Mouse (Mus musculus) hindbrain, embryonic 12.5 days (tissue): ENCODE data around the gene Sox6. TPM values are rescaled to one million over a fixed set of nuclear protein-coding genes. Genes with fewer than 3 reads are reported as not detected.

Source experiments
- ATAC-seq: fragments of 200-750 bp; cut with Nextera tagmentation; 2 replicates; pipeline ENCODE4 v1.8.0; 2017; ENCODE audit warnings: moderate TSS enrichment; ENCODE audit not compliant: low FRiP score
- H3K27ac ChIP-seq: fragments of 300-500 bp; sonication (generic); 2 replicates; pipeline ENCODE4 v1.5.1; 2016; ENCODE audit warnings: mild to moderate bottlenecking
- H3K27me3 ChIP-seq: fragments of 300-500 bp; sonication (generic); 2 replicates; pipeline ENCODE4 v1.6.1; 2016; ENCODE audit warnings: mild to moderate bottlenecking
- H3K36me3 ChIP-seq: fragments of 300-500 bp; sonication (generic); 2 replicates; pipeline ENCODE4 v1.6.1; 2016; ENCODE audit warnings: mild to moderate bottlenecking
- H3K4me1 ChIP-seq: fragments of 300-500 bp; sonication (generic); 2 replicates; pipeline ENCODE4 v1.6.1; 2016
- H3K4me2 ChIP-seq: fragments of 300-500 bp; sonication (generic); replicated peaks from 2 replicates; pipeline ENCODE4 v1.6.1; 2016; ENCODE audit warnings: mild to moderate bottlenecking
- H3K4me3 ChIP-seq: fragments of 300-500 bp; sonication (generic); 2 replicates; pipeline ENCODE4 v1.5.1; 2016; ENCODE audit warnings: mild to moderate bottlenecking
- H3K9ac ChIP-seq: fragments of 300-500 bp; sonication (generic); 2 replicates; pipeline ENCODE4 v1.6.1; 2016; ENCODE audit warnings: mild to moderate bottlenecking, moderate library complexity
- H3K9me3 ChIP-seq: fragments of 300-500 bp; sonication (generic); replicated peaks from 2 replicates; pipeline ENCODE4 v1.6.1; 2016; ENCODE audit warnings: mild to moderate bottlenecking
- WGBS: fragments of 180-500 bp; shearing (Covaris S2); methylation state at CpG from one replicate; pipeline ENCODE4 v1.1.7; 2016; 5-methylcytosine and 5-hydroxymethylcytosine counted together
- polyA plus RNA-seq: library from polyadenylated mRNA; unstranded; fragments of >200 nt; fragmentation: Nextera tagmentation; extraction: Ambion mirVana; gene quantifications from 2 replicates; pipeline ENCODE4 v1.2.1, GENCODE M21; 2016

The Sox6 gene
- polyA plus RNA-seq, 1 experiment from 2014 or later = 55.3 TPM

DNA sequence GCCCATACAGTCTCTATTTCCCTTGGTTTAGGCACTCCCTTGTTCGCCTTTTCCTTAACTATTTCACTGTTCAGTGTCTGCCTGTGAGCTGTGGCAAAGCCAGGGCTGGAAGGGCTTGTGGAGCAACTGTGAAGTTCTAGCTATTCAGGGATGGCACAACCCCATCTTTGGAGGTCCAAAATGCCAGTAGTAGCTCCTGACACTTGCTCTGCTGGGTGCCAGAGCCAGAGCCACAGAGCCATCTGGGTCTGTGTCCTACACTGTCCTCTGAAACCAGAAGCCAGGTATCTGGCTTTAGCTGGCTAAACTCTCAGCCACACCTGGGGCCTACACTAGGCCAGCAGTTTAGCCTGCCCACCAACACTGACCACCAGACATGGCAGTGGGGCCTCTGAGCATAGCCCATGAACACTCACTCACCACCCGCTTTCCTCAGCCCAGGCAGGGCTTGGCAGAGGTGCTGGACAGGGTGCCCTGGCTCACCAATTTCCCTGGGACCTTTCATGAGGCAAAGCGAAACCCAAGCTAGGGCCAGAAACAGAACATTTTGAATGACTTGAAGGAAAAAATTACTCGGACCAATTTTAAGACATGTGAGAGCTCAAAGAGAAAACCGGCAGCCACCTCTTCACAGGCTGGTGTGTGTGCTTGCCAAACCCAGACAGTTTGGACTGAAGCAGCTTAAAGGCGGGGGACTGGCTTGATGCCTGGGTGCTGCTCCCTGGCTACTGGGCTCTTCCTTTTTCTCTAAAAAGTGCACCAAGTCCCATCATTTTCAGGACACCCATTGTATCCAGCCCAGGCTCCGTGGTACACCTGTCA is 612.2 kb downstream of the Sox6 start:
- Histone ChIP-seq H3K4me2 (no peak overlapping the region), H3K4me3 (no peak overlapping the region), H3K9ac (no peak overlapping the region), H3K27ac (no peak overlapping the region), H3K9me3 (no peaks in the 10 kb centered on the region), H3K4me1 (no peaks in the 10 kb centered on the region), H3K36me3 (no peaks in the 10 kb centered on the region), H3K27me3 (no peaks in the 10 kb centered on the region)
- ATAC-seq = no peak
- 86% methylated on average over 7 of the region's 7 CpGs for WGBS

DNA sequence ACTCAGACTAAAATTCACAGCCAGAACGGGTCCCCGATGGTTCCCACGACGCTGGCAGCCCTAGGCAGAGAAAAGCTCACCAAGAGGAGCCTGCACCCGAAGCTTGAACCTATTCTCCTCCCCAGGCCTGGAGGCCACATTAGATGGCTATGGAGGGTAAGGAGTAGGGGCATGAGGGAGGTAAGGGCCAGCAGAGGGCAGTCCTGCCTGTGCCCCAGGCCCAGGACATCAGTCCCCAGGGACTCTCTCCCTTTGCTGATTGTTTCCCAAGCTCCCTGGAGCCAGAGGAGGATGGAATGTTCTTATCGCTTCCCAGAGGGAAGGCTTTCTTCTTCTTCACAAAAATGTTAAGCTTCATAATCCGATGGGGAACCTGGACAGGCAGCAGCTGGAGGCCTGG is 615.8 kb downstream of the Sox6 start:
- H3K4me2 ChIP-seq = no peak overlapping the region
- no peak overlapping the region for H3K27ac ChIP-seq
- no peak for ATAC-seq
- 71% methylated on average over 7 of the region's 7 CpGs for WGBS
- H3K9me3 ChIP-seq = no peaks in the 10 kb centered on the region
- H3K4me1 ChIP-seq = no peaks in the 10 kb centered on the region
- no peak overlapping the region for H3K9ac ChIP-seq
- no peak overlapping the region for H3K4me3 ChIP-seq
- no peaks in the 10 kb centered on the region for H3K27me3 ChIP-seq
- no peaks in the 10 kb centered on the region for H3K36me3 ChIP-seq

DNA sequence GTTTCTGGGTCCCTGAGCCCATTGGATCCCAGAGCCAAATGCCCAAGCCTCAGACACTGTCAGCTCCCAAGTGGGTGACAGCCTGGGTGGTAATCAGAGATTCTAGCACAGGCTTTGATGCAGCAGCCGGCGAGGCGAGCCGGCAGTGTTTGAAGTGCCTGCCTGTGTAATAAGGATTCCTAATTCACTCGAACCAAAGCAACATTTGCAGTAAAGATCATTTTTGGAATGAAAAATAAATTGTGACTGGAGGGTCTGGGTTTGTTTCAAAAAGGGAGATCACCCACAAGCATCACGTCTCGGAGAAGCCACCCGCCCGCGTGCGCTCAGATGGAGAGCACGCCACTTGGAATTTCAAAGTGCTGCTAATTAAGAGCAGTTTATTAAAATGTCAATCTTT is 617.6 kb downstream of the Sox6 start:
- no peak overlapping the region for H3K27ac ChIP-seq
- no peak overlapping the region for H3K4me3 ChIP-seq
- H3K4me2 ChIP-seq = no peak overlapping the region
- H3K27me3 ChIP-seq = peaks cover 2% of the 10 kb centered on the region; the same call in 1 of the 2 replicates
- no peaks in the 10 kb centered on the region for H3K4me1 ChIP-seq
- H3K9me3 ChIP-seq = no peaks in the 10 kb centered on the region
- H3K36me3 ChIP-seq = no peaks in the 10 kb centered on the region
- 47% methylated on average over 12 of the region's 12 CpGs for WGBS
- ATAC-seq = no peak
- no peak overlapping the region for H3K9ac ChIP-seq

Other genes starting within 250 kb of the Sox6 start
- gene 1110004F10Rik, start 601 bp upstream of the Sox6 start, polyA plus RNA-seq = 283 and 308 TPM in 2 replicates
- 0.41 and 0.90 TPM in 2 replicates for gene Gm4353, start 45.8 kb upstream of the Sox6 start, polyA plus RNA-seq